Mouse (Mus musculus): ENCODE data around the gene Agap2.

Gene Agap2

DNA sequence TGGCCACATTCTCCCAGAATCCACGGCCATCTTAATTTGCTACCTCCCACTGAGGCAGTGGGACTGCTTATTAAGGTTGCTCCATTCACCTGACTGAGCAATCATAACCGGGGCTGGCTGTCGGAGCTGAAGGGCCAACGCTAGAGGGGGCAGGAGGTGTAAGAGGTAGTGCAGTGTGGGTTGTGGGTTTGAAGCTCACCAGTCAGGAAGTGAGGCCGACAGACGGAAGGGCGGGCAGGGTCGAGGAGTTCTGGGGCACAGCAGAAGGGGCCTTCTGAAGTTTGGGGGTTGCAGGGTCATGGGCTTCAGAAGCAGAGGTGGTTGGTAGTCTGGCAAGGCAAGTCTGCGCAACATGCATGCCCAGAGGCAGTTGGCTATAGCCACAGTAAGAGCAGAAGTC, at the start of gene Agap2:
Agap2 (plus strand) TSS at position 205 of the 400 bp plus-strand sequence.
- no peak for DNase-seq (ENCODE audit: low read depth, low spot score)

DNA sequence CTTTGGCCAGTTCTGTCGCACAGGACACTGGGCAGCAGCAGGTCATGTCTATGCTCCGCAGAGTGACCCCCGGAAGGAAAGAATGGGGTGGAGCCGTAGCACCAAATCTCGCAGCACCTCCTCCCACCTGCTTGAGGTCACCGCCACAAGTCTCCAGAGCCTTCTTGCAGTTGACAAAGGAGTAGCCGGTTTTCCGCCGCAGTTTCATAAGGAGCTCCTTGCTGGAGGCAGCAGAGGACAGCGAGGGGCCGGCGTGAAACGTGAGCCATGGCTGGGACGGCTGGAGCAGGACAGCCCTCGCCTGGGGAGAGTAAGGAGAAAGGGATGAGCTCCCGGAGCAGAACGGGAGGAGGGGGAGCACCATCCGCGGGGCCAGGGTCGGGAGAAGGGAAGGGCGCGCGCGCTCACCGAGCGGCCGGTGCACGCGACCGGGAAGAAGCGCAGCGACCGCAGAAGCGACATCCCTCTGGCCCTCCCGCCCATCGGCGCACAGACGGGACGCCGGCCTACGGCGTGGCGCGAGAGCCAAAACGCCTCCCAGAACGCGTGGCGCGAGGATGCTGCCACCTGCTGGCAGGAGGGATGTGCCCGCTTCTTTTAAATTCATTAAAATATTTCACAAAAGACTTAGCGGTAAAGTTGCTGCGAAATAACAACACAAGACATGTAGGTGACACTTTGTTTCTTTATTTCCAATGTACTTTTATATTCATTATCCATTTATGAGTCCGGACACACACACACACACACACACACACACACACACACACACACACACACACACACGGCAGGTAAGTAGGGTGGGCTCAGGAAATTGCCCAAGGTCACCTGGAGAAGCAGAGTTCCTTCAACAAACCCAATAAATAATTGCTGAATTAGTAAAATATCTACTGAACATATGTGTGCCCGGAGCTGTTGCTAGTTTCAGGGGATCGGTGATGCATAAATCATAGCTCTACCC, 44.5 kb upstream of the Agap2 start, which contains the start of gene Tsfm:
Tsfm (minus strand) TSS at position 505 of the 961 bp plus-strand sequence.
- peak; percentile 91 for DNase-seq (ENCODE audit: low read depth, low spot score)

DNA sequence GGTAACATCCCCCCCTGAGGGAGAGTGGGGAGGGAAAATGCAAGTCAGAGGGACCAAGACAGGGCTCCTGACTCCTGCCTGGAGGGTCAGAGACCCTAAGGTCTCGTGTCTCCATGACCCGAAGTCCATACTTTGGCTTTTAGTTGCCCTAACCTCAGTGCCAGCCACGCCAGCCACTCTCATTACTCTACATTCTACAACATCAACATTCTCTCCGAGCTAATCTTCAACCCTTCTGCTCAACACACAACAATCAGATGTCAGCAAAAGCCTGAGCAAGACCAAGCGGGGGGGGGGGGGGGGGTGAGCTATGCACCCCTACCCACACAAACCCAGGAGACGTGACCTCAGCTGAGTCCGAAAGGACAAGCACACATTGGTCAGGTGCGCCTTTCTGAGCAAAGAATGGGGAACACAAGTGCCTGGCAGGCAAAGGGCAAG, 41.8 kb upstream of the Agap2 start:
- no peak for DNase-seq (ENCODE audit: low read depth, low spot score)

DNA sequence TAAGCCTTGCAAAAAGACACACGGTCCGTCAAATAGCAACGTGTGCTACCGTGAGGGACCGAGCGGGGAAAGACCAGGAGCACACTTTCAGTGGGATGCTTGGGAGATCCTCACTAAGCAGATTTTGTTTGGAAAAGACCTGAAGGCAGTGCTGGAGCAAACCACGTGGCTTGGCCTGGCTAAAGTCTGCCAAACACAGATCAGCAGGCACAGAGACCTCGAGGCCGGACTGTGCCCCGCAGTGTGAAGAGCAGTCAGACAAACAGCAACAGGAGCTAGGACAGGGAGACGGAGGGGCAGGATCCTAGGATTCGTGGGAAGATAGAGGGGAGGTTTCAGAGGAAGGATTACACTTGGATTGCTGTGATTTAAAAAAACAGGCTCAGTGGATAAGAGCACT, 38.8 kb upstream of the Agap2 start:
- DNase-seq (ENCODE audit: low read depth, low spot score), result no peak

DNA sequence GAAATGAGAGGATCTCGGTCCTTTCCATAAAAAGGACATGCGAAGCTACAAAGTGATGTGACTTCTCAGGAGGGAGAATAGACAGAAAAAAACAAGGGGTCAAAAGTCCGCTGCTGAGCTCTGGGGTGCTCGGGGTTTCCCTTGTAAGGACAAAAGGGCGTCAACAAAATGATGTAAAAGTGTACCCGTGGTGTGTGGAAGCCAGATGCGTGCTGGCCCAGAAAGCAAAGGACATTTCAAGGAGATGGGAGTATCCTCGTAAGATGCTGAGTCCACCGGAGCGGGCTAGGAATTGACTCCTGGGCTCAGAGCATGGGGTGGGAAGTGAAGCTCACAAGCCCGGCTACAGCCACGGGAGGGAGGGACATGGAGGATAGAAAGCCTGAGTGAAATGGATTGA, 37.4 kb upstream of the Agap2 start:
- no peak for DNase-seq (ENCODE audit: low read depth, low spot score)

DNA sequence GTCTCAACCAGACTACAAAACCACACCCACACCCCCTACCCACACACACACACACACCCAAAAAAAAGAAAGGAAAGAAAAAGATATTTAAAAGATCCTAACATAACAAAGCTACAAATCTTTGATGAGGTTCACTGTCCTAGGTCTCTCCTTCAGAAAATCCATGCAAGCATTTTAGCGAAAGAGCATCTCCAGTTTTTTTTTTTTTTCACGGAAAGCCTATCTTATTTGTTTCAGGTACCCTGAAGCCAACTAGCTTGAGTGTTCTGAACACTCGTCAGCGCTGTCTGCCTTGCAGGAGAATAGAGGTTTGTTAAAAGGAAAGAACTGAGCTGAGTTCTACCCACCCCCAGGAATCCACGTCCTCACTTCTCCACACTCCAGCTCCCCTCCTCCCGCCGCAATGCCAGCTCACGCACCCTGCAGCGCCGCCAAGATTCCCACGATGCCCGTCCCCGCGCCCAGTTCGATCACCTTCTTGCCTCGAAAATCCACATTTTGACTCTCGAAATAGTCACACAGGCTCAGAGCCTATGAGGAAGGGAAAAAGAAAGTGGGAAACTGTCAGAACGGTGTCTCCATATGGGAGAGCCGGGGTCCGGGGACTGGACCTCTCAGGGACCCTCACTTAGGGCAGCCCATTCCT, 34.4 kb upstream of the Agap2 start:
- no peak for DNase-seq (ENCODE audit: low read depth, low spot score)

DNA sequence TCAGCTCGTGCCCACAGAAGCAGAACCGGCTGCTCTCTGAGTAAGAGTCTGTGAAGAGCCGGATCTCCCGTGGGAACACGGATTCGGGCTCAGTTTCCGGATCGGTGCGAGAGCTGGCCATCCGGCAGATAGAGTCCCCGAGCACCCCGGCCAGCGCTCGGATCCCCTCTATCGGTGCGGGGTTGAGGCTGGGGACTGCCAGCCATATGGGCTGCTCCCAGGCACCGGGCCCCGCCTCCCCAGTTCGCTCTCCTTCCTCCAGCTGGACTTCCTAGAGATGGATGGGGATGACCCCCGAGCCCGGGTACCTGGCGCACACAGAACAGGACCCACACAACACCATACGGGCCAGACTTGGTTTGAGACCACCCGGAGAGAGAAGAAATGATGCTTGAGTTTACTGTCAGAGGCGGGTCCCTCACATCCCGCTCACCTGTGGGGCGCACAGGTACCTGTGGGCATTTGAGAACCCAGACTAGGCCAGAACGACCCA, 33.8 kb upstream of the Agap2 start, which contains the start of the genes Mettl1 and Eef1akmt3:
Mettl1 (plus strand) TSS at position 141 of the 493 bp plus-strand sequence.
Eef1akmt3 (minus strand) TSS at position 240 of the 493 bp plus-strand sequence.
- DNase-seq (ENCODE audit: low read depth, low spot score), result no peak

DNA sequence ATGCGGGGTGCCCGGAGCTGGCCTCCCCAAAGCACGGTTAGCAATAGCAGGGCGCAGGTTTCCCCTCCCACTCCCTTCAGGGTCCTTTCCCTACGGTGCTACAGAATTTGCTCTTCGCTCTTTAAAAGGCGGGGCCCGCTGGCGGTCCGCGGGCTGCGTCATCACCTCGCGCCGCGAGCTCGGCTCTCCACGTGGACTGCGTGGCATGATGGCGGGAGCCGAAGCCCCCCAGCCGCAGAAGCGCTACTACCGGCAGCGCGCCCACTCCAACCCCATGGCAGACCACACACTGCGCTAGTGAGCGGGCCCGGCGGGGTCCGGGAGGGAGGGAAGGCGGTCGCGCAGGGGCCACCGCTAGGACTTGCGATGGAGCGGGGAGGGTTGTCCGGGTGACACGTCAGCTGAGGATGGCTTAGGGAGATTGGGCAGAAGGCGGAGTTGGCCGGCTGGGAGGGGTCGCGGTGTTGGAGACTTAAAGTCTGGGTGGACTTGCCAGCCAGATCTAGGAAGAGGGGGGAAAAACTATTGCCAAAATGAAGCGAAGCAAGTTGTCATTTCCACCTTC, 33.2 kb upstream of the Agap2 start:
- DNase-seq (ENCODE audit: low read depth, low spot score), result peak; percentile 87

DNA sequence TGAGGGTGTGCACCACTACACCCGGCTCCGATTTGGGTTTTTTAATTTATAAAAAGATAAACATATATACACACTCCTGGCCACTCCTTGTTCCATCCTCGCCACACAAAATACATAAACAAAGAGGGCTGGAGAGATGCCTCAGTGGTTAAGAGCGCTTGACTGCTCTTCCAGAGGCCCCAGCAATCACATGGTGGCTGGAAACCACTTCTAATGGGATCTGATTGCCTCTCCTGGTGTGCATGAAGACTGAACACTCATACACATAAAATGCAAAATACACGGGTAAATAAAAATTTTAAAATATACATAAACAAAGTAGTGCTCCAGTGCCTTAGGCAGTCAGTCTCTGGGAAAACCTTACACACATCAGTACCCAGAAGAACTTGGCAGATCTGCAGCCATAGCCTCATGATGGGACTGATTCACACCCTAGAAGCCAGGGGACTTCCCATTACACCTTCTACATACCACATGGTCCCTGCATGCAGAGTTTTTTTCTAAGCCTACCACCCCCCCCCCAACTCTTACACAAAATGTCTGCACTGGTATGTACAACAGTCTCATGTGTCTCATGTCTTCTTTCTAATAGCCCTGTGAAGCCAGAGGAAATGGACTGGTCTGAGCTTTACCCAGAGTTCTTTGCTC, 32.5 kb upstream of the Agap2 start:
- no peak for DNase-seq (ENCODE audit: low read depth, low spot score)

DNA sequence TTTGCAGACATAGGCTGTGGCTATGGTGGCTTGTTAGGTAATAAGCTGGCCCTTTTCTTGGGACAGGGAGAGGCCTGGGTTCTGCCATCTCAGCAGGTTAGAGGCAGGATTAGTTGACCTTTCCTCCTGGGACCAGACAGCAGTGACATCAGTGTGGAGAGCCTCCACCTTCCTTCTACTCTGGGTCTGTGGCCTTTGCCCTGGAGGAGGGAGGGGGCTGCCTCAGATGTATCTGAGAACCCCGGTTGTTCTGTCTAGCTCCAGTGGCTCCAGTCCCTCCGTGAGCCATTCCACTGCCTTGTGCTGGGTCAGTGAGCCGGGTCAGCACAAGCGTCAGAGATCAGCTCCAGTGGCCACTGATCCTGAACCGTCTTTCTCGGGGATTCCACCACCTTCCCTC, 31.9 kb upstream of the Agap2 start:
- no peak for DNase-seq (ENCODE audit: low read depth, low spot score)

DNA sequence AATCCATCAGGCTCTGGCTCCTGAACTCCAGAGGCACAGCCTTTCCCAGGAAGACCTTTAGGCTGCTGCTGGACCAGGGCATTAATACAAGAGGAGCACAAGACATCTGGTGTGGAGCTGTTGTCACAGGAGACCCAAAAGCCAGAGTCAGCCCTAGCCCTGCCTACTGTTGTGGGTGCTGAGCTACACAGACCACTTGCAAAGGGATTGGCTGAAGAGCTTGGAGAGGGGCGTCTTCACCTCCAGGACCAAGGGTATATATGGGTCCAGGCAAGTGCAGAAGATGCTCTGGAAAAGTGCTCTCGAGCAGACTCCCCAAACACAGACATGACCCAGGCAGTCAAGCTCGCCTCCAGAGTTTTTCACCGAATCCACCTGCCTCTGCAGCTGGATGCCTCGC, 27.1 kb upstream of the Agap2 start, which contains the start of gene Cyp27b1:
Cyp27b1 (plus strand) TSS at position 297 of the 400 bp plus-strand sequence.
- DNase-seq (ENCODE audit: low read depth, low spot score), result no peak

DNA sequence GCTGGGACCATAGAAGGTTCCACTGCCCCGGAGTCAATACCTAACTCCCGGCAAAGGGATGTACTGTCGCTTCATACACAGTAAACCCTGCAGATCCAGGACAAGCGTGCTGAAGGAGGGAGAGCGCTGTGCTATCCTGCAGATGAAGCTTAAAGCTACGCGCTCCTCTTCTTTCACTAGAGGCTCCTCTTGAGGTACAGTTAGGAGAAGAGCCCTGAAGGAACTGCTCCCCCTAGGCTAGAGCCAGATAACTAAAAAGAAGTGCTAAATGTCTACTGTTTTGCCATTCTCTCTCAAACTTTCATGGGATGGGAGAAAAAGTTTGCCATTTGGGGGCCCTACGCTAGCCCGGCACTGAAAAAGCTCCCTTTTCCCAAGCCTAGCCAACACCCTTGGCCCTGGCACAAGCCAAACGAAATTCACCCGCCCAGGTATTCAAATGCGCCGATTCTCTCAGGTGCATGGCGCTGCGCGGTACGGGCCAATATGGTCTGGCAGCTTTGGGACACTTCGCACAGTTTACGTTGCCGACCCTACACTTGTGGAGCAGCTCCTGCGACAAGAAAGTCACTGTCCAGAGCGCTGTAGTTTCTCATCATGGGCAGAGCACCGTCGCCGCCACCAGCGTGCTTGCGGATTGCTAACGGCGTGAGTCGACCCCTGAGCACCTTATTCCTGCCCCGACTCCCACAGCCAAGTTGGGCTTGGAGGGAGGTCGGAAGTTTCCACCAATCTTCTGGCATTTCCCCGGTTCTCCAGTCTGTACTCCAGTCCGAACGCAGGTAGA, 26.3 kb upstream of the Agap2 start:
- no peak for DNase-seq (ENCODE audit: low read depth, low spot score)

DNA sequence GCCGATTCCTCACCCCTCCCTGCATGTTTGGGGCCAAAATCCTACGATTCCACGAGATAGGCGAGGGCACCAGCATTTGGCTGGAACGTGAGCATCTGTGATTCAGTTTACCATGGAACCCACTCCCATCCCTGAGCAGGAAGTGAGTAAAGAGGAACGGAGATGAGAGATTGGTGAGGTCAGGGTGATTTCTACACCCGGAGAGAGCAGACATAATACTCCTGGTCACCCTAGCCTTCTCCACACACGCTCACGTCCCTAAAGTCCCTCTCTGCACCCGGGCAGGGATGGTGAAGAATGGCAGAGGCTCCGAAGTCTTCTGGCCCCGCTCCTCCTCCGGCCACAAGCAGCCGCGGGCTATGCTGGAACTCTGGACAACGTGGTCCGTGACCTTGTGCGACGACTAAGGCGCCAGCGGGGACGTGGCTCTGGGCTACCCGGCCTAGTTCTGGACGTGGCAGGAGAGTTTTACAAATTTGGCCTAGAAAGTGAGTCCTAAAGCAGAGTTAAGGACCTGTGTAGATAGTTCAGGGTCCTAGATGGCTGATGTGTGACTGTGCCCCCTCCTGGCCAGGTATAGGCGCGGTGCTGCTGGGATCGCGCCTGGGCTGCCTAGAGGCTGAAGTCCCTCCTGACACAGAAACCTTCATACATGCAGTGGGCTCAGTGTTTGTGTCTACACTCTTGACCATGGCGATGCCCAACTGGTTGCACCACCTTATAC, 25.5 kb upstream of the Agap2 start:
- DNase-seq (ENCODE audit: low read depth, low spot score), result no peak

DNA sequence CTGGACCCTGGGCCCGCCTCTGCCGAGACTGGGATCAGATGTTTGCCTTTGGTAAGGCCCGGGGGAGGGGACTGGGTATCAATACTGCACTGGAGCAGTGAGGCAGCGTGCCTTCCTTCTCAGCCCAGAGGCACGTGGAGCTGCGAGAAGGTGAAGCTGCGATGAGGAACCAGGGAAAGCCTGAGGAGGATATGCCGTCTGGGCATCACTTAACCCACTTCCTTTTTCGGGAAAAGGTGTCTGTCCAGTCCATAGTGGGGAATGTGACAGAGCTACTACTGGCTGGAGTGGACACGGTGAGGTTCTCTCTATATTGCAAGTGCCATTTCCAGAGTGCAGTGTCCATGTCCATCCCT, 25.0 kb upstream of the Agap2 start:
- no peak for DNase-seq (ENCODE audit: low read depth, low spot score)

DNA sequence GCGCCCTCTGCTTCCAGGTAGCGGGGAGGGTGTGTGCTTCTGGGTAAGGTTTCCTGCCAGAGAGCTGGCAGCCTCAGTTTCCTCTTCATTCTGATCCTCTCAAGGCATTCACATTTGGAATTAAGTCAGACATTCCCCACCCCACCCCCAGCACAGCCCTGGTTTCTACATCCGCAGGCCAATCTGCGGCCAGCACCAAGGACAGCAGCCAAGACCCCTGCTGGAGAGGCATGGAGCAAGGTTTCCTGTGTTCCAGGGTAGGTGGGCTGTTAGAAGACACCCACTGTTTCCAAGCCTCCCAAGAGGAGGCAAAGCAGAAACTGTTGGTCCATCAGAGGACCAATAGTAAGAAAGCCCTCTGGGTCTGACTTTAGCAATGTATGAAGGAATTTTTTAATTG, 20.4 kb upstream of the Agap2 start:
- no peak for DNase-seq (ENCODE audit: low read depth, low spot score)

DNA sequence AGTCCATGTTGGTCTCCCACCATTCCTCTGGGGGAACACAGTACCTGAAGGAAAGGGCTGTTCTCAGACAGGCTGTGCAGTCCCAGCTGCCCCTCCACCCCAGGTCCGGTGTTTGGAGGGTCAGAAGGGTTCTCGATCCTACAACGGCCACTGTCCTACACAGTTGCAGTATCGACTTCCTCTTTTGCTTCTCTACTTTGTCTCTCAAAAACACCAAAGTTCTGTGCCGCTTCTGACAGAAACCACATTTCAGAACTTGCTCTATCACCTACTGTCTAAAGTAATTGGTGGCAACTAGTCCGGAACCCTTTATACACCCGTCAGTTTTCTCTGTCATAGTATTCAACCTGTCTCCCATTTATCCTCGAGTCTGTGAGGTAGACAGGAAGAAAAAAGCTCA, 19.7 kb upstream of the Agap2 start:
- DNase-seq (ENCODE audit: low read depth, low spot score), result no peak

DNA sequence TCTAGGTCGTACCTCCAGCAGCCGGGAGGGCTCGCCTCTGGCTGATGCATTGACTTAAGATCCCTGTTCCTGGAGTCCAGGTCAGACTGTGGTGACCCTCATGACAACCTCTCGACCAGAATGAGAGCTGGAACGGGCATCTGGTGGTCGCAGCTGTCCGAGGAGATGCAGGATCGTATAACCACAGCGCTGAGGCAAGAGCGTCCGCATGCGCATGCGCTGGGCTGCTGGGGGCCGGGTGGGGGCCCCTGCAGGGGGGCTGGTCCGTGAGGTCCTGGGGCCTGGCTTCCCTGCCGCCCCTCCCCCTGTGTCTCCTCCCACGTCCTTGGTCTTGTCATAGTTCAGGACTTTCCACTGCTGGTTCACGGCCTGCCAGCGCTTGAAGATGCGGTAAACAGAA, 18.6 kb upstream of the Agap2 start:
- no peak for DNase-seq (ENCODE audit: low read depth, low spot score)

DNA sequence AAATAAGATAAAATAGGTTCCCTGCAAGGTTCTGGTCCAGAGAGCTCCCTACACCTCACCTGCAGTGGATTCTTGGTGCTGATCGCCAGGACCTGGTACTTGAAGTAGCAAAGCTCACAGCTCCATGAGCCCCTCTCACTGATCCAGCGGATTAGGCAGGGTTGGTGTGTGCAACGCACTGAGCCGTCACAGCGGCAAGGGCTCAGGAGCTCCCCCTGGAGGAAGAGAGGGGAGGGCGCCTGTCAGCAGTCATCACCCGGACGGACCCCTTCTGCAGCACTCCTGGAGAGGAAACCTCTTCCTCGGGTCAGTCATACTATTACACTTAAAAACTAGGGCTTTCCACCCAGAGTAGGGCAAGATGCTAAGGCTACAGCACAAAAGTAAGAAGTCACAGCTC, 16.9 kb upstream of the Agap2 start:
- peak; percentile 68 for DNase-seq (ENCODE audit: low read depth, low spot score)

DNA sequence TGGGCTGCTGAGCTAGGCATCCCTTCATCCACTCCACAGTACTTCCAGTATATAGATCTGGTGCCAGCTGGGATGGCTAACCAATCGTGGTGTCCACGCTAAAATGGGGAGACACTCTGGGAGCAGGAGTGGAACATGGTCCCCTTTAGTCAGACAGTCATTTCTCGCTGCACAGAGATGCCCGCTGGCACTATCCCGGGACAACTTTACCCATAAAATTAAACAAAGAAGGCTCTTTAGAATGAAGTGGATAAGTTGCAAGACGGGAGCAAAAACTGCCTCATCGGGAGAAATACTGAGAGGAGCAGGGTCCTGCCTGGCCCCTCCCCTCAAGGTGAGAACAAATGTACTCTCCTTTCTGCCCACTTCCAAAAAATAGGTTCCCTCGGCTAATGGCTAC, 16.4 kb upstream of the Agap2 start:
- no peak for DNase-seq (ENCODE audit: low read depth, low spot score)

All from embryo, embryonic 11.5 days (tissue).